Mouse (Mus musculus) mouse trophoblast stem cell (cell line): ENCODE data around the gene Klhl2.

Experiments used
- in situ Hi-C, 2 experiments: fragments of 300-500 bp; cut with MseI, MboI; formaldehyde crosslinking; loops; 2 replicates in 1 of 2; 3 replicates in 1 of 2; pipeline ENCODE4 v1.15.1; 2025

The Klhl2 gene

DNA sequence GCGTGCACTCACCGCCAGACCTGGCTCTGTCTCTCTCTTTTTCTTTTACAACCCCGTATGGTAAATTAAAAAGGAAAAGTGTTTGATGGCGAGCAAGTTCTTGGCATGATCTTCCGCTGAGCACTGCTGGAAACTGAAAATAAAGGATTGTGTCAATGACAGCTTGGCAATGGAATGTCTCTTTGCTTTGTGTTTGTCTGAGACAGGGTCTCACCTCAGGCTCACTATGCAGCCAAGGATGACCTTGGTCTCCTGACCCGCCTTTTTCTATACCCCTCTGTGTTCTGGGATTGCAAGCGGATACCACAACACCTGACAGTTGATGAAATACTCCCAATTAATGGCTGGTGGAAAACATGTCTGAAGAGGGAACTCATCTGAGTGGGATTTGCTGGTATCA lies 80.2 kb downstream of the Klhl2 start:
- in situ Hi-C loops: no loop called here

- in situ Hi-C loops: no loop called here
Observed at GRCm38 (mm10) chr8:64768645-64769044, 81.2 kb downstream of the Klhl2 start.

DNA sequence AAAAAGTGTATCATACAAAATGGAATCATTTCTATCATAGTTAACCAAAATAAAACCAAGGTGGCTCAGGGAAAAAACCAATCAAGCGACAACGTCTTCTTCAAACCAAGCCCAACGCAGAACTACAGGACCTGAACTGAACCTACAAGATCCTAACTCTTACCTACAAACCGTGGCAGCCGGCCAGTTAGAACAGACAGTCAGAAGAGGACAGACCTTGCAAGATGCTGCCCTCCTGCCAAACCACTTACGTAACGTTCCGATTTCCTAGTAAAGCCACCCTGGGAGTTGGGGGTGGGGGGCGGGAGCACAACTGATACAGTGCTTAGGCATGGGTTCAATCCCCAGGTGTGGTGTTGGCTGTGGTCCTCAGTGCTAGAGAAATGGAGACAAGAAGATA lies 82.8 kb downstream of the Klhl2 start:
- in situ Hi-C loops: no loop called here

GRCm38 (mm10) chr8:64764075-64764474 lies 85.7 kb downstream of the Klhl2 start:
- in situ Hi-C loops: no loop called here

- in situ Hi-C loops: no loop called here
Observed at GRCm38 (mm10) chr8:64762751-64763150, 87.1 kb downstream of the Klhl2 start.

DNA sequence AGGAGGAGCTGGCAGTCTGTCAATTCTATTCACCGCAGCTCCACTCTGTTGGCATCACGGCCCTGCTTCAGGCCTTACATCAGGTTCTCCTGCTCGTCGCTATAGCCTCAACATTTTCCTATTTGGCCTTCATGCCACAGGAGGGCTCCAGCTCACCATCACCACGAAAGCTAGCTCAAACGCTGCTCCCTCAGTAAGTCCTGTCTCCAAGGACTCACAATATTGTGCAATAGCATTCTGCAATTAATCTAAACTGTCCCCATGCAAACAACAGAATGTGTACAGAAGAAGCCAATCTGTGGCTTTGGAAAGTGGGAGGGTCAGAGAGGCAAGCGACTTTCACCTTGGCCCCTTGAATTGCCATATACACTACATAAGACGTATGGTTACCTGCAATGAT lies 88.4 kb downstream of the Klhl2 start:
- in situ Hi-C loops: no loop called here

DNA sequence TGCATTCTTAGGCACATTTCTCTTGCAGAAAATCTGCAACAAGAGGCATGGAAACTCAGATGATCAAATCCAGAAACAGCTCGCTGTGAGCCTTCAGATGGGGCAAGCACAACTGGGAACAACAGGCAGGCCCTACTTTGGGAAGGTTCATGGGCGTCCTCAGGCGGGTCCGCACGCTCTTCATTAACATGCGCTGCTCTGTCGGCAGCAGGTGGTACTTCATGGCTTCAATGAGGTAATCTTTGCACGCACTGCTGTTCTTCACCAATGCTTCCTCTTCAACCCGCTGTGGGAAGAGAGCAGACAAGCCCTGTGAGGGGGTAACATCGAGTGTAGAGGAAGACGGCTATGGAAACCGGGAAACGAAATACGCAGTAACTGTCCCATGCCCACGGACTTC lies 91.9 kb downstream of the Klhl2 start:
- in situ Hi-C loops: no loop called here

DNA sequence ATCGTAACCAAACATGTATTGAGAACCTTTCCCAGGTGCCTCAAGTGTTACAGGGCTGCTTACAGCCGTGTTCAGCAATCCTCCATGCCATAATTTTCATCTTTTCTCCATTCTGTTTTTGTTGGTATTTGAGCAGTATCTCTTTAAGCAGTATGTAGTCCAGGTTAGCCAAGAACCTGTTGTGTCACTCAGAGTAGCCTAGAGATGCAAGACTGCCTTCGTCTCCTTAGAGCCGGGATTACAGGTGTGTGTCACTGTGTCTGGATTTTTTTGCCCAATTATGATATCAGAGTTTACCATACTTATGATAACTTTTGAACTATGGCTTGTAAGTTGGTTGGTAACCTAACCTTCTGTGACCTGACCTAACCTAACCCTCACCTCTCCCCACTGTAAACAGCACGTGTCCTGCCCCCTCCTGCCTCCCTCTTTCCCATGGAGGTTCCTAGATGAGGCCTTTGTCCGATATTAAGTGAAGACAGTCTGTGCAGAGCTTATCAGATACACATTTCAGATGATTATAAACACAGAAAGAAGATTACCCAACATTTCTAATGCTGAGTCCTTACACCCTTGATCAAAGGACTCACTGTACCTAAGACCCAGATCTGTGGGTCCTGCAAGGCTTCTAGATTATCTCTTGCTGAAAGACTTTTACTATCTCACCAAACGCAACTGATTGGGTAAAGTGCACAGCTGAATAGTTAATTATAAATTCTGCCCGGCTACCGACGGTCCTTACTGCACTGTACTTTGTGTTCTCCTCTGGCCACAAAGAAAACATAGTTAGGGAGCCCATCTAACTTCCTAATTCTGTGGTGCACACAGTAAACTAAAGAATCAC lies 103.4 kb downstream of the Klhl2 start:
- in situ Hi-C loops: no loop called here

DNA sequence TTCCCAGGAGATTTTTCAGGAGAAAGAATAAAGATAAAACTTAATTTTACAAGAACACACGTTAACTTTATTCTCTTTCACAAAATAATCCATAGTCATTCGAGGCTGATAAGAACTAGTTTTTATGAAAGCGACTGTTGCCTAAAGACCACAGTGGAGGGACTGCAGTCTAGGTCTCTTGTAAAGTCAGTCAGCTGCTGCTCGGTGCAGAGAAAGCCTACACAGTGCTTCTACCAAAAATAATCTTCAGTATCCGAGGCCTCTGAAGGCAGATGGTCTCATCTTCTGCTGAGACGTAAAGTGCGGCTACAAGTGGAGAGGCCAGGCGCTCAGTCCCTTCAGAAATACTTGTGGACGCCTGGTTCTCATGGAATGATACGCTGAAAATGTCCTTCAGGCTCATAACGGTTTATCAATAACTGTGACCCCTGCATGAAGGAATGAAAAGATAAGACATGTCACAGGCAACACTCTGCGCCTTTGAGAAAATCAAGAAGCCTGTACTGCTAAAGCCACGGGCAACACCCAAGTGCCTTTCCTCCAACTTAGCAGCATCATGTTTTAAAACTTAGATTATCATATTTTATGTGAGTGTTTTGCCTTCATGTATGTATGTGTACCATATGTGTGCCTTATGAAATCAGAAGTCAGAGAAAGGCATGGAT lies 109.1 kb downstream of the Klhl2 start:
- in situ Hi-C loops: no loop called here

GRCm38 (mm10) chr8:64738916-64739315 lies 110.9 kb downstream of the Klhl2 start:
- in situ Hi-C loops: no loop called here

GRCm38 (mm10) chr8:64736767-64737323 lies 113.0 kb downstream of the Klhl2 start:
- in situ Hi-C loops: no loop called here

DNA sequence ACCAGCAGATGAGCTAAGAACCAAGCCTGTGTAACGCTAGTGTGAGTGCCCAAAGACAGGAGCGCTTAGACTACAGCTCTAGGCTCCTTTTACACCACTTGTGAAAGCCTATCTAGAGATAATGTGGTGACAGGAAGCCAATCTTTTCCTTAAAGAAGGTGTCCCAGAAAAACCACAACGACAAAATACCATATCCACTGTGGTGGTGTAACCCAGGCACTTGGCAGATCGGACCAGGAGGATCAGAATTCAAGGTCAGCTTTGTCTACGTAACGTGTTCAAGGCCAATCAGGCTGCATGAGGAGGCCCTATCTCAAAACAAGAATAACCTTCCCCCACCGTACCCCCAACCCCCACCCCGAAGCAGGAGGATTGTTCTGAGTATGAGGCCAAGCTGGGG lies 114.7 kb downstream of the Klhl2 start:
- in situ Hi-C loops: no loop called here

DNA sequence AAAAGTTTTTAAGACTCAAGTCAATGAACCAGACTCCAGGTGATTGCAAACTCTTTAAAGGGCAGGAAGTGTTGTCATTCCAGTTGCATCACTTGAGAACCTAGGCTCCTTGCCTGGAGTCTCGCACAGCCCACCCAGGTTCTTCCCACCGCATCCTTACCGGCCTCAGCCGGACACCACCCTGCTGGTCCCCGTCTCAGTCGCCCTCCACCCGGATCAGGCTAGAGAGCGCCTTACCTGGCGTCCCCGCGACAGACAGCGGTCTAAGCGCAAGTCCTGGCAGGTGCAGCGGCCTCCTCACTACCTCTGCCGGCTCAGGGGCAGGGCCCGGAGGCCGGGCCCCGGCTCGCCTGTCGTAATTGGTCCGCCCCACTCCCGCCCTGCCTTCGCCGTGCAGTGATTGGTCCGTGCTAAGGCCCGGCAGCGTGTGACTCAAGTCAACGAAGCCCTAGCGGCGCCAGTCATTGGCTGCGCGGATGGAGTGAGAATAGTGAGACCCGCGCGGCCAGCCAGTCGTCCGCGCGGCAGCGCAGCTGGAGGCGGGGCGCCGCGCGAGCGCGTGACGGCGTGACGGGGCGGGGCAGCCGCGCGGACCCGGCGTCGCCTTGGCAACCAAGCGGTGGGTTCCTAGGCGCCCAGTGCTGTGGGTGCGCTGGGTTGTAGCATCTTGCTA lies 116.4 kb downstream of the Klhl2 start, which contains the start of gene Msmo1:
Msmo1 (minus strand) TSS at position 522 of the 673 bp plus-strand sequence.
- in situ Hi-C loops: no loop called here

DNA sequence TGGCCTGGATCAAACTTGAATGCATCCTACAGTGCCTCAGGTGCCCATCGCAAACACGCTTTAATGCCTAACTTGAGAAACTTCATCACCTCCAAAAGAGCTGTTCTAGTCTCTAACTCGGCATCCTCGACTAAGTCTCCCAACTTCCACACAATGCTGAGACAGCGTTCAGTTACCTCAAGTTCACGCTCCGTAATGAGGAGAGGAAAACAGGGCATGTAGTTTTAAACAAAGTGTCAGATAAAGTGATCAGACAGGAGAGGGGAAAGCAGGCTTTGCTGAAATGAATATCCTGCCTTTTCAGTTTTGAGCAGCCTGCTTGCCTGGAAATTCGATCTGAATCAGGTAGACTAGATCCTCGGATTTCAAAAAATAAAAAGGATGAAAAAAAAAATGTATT lies 117.2 kb downstream of the Klhl2 start:
- in situ Hi-C loops: no loop called here

DNA sequence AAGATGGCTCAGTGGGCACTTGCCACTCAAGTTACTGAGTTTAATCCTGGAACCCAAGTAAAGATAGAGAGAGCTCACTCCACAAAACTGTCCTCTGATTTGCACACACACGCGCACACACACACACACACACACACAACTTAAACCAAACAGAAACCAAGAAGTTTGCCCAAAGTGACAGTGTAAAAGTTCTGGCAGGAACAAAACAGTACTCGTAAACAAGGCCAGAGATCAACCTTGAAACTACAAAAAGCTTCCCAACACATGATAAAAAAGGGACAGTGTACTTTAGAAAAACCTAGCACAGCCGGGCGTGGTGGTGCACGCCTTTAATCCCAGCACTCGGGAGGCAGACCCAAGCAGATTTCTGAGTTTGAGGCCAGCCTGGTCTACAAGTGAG lies 121.7 kb downstream of the Klhl2 start:
- in situ Hi-C loops: no loop called here

- in situ Hi-C loops: no loop called here
Observed at GRCm38 (mm10) chr8:64726190-64726695, 123.6 kb downstream of the Klhl2 start.

GRCm38 (mm10) chr8:64723206-64723605 lies 126.6 kb downstream of the Klhl2 start:
- in situ Hi-C loops: no loop called here

DNA sequence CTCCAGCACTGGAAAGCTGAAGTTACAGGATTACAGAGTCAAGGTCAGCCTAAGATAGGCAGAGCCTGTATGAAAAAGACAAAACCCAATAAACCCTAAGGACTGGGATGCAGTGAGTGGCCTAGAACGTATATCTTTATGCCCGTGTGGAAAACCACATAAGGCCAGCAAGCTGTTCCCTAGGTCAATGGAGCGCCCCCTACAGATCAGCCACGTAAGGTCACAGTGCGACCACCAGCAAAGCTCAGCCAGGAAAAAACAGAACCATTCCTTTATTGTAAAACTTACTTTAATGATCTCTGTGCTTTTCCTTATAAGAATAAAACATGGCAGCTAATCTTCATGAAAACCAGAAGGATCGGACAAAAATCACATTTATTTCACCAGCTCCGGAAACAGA lies 131.9 kb downstream of the Klhl2 start:
- in situ Hi-C loops: no loop called here

DNA sequence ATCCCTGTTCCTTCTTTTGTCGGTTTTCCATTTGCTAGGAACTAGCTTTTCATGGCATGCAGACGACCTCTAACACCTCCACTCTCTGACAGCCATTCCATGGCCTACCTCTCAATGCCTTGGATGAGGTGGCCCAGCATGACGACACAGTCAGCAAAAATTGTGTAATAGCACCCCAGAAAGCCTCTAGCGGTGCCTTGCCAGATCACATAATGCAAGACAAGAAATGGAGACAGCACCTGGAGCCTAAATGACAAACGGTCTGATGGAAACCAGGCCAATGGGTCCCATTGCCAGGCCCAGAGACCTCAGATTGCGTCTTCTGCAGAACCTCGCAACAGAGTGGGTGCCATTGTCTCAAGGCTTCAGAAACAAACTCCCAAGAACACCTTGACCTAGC lies 137.3 kb downstream of the Klhl2 start:
- in situ Hi-C loops: no loop called here

DNA sequence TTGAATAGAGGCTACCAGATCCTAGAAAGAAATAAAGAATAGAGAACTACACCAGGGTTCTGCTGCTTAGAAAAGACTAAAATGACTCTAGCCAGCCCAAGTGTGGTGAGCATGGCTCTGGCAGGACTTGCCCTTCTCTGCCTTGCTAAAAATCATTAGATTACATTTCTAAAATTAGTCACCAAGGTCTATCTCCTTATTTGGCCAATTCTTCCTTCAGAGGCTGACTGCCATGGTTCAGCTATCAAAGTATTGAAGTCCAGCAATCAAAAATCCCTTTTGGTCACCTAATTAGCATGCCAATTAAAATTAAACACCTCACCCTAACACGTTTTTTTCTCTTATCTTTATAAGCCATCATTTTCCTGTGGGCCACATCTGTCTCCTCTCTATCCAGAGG lies 138.3 kb downstream of the Klhl2 start:
- in situ Hi-C loops: no loop called here

GRCm38 (mm10) chr8:64707481-64707880 lies 142.3 kb downstream of the Klhl2 start:
- in situ Hi-C loops: no loop called here

GRCm38 (mm10) chr8:64703191-64703590 lies 146.6 kb downstream of the Klhl2 start:
- in situ Hi-C loops: no loop called here
